Mouse (Mus musculus) T-helper 2 cell (primary cell): ENCODE measurements around the gene Copz1.
"Not testable (repeated sequence)": the region's sequence is repeated elsewhere in the genome, so short reads cannot be mapped to it uniquely, and the experiment has no call there.

ENCODE experiments used
- in situ Hi-C: fragments of 300-600 bp; cut with MboI, MseI; formaldehyde crosslinking; loops from one replicate; pipeline ENCODE4 v1.15.1; 2025; ENCODE audit warnings: high pct_unique_total_duplicates

Gene Copz1

DNA sequence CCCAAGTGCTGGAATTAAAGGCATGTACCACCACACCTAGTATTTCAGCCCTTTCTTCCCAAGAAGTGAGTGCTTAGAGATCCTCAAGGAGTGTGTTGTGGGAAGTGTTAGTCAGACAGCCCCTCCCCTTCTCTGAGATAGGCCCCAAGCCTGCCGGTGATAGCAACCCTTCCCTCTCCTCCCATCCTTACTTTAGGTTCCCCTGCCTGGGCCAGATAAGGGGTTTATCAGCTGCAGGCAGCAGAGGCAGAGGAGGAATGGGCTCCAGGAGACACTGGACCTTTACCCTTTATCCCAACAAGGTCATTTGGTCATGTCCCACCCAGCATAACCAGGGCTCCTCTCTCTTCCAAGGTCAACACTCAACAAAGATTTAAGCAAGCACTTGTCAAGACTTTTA, 20.9 kb upstream of the Copz1 start:
- in situ Hi-C loops = no loop called here

DNA sequence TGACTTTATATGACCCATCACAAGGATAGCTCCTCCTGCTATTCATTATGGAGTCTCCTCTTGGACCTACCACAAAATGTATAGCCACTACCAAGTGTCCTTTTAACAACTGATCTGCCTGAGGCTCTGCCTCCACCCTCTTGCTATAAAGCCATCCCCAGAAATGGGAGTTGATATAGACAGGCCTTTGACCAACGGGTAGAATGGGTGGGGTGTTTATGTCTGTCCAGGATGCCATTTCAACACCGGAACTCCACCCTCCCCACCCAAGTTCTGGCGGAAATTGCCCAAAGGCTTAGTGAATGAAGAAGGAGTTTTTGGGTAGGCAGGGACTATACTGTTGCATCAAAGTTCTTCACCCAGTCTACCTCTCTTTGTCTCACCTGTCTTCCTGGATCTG, 19.9 kb upstream of the Copz1 start:
- in situ Hi-C loops = no loop called here

DNA sequence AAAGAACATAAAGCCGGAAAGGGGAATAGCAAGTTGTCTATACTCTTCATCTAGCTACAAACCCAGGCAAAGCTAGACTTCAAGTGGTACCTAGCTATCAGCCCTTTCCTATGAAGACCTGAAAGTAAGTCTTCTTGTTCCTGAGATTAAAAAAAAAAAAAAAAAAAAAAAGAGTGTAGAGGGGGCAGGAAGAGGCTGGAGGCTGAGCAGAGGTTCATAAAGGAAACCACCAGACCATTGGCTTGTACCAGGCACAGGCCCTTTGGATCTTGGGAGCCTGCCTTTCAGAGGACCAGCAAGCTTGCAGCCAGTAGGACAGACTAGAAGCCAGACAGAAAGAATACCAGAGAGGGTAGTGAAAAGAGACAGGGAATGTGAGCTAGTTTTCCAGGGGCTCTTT, 19.2 kb upstream of the Copz1 start:
- in situ Hi-C loops = no loop called here

DNA sequence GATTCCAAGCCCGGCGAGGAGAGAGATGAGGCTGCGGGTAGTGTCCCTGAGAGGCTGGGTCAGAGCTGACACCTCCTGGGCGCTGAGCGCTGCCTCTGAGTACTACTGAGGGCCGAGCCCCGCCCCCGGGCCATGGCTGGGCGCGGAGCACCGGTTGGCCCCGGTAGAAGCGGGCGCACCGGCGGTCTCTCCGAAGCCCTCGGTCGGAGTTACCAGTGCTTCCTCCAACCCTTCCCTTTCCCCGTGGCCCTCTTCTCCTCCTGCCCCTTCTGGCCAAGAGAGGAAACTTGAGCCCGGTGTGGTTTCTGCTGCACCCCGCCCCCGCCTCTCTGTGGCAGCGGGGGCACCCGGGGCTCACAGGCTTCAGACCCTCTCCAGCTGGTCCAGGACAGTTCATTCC, 17.3 kb upstream of the Copz1 start:
- in situ Hi-C loops = no loop called here

DNA sequence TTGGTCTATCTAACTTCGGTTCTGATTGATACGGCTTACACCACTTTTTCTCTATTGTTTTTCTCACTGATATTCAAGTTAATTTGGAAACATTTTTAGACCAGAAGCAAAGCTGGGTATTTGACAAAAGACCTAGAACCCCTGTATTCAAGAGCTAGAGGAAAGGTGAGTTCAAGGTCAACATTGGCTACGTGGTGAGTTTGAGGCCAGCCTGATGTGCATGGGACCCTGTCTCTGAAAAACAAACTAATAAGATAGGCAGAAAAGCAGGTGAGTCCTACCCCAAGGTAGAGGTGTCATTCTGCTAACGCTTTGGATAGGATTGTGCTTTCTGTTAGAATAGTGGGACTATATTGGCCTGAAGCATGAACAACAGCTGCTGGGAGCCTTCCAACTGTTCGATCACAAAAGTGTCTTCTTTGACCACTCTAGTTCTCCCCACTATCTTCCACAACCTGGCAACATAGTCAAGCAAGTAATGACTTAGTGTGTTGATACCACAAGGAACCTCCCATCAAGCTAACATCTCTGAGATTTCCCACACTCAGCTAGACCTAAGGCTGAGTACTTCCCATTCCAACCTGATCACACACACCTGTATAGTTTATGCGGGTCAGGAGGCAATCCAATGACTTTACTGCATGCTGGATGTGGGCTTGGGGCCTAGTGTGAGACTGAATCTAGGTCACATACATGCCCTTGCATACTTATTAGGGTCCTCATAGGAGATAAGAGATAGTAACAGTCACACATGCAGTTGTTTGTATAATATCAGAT, 16.1 kb upstream of the Copz1 start:
- in situ Hi-C loops = no loop called here

DNA sequence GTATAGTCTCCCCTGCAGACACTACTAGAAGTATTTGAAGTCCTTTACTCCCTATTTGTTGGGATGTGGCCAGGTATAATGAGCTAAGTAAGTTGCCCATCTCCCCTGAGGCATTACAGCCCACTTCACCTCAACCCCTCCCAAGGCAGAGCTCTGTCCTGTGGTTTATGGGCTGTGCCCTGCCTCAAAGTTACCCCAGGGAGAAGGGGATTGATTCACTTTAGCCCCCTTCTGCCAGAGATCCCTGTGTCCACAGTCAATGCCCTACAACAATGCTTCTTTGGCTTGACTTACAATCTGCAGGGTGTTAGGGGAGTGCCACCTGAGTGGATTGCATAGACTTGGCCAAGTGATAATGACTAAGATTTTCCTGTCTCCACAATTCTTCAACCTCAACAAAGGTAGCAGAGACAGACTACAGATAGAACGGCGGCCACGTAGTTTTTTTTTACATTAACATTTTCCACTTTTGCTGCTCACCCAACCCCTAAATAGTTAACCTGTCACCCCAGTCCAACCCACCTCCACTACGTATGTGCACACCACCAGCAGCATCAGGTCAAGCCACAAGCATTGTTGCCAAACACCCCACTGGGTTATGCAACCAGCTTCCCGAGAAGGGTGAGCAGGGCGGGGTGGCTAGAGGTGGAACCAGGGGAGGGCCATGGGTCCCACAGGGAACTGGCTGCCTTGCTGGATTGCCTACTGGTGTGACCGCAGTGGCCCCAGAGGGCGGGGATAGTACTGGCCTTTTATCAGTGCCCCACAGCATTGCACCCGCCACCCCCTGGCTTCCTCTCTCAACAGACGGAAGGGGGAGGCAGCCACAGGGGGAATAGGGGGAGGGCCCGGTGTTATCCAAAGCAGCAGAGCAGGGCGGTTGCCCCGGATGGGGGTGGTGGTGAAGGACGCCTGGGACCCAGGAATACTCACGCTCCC, 14.5 kb upstream of the Copz1 start, which contains the start of gene Nfe2:
Gene Nfe2, minus strand, starts transcription at position 614 of the 939 bp plus-strand sequence.
- in situ Hi-C loops = no loop called here

DNA sequence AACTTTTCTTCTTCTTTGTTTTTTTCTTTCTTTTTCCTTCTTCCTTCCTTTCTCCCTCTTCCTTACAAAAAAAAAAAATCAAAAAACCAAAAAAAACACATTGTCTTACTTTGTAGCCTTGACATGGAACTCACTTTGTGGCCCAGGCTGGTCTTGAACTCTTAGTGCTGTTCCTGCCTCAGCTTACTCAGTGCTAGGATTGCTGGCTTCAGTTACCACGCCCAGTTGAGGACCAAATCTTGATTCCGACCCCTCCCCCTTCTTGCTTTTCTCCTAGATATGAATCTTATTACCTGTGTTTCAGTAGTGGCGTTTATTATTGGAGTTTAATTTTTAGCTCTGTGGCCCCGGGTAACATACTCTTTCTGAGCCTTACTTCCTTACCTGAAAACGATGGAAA, 13.4 kb upstream of the Copz1 start:
- in situ Hi-C loops = no loop called here

DNA sequence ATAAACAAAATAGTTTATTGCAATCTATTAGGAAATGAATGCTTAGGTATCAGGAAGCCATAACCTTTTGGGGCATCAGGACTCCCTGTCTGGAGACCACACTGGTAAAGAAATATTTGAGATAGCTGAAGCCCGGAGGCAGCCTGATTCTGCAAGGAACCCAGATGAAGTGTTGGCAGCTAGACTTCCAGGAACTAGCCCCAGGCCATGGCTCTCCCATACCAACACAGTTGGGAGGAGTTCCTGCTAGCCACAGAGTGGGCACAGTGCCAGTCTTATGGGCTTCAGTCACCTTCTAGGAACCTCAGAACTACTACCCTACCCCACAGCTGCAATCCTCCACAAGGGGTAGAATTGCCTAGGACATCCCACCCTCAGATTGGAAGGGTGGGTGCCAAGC, 12.5 kb upstream of the Copz1 start:
- in situ Hi-C loops = no loop called here

DNA sequence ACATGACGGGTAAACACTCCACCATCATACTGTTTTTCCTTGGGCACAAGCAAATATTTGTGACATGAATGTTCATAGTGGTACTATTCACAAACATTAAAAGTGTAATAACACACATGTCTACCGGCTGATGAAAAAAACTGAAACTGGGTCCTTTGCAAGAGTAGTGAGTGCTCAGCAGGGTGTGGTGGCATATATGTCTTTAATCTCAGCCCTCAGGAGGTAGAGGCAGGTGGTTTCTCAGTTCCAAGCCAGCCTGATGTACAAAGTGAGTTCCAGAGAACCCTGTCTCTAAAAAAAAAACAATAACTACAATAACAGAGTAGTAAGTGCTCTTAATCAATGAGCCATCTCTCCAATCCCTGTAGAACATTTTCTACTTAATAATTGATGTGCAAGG, 7.7 kb upstream of the Copz1 start:
- in situ Hi-C loops = no loop called here

DNA sequence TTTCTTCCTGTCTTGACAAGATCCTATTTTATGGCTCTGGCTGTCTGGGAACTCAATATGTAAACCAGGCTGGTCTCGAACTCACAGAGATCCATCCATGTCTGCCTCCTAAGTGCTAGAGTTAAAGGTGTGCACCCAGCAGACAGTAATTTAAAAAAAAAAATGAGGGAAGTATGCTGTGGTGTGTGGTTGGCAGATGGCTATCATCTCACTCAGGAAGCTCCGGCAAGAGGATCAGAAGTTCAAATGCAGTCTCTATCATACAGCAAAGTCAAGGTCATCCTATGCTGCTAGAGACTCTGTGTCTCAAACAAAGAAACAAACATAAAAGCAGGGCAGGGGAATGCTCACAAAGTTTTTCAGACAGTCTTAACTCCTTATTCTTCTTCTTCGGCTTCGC, 3.6 kb upstream of the Copz1 start:
- in situ Hi-C loops = no loop called here

DNA sequence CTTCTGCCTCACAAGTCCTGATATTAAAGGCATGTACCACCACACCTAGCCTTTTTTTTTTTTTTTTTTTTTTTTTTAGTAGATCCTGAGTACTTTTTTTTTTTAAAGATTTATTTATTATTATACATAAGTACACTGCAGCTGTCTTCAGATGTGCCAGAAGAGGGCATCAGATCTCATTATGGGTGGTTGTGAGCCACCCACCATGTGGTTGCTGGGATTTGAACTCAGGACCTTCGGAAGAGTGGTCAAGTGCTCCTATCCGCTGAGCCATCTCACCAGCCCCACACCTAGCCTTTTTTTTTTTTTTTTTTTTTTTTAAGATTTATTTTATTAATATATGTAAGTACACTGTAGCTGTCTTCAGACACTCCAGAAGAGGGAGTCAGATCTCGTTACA, 3.4 kb downstream of the Copz1 start:
- in situ Hi-C loops = not testable (repeated sequence)

DNA sequence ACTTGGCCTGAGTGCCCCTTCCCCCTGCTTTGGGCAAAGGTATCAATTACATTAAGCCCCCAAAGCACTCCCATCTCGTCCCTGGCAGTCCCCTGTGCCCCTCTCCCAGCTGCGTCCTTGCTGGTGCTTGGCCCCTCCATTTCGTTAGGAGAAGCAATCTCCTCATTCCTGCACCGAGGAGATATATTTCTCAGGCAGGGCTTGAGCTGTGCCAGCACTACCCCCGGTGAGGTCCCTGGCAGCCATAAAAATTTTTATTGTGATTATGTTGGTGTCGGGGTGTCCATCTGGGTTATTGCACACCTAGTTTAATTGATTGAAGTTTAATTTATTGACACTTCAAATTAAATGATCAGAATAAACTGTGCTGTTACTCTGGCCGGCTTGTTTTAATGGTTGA, 5.4 kb downstream of the Copz1 start:
- in situ Hi-C loops = no loop called here

DNA sequence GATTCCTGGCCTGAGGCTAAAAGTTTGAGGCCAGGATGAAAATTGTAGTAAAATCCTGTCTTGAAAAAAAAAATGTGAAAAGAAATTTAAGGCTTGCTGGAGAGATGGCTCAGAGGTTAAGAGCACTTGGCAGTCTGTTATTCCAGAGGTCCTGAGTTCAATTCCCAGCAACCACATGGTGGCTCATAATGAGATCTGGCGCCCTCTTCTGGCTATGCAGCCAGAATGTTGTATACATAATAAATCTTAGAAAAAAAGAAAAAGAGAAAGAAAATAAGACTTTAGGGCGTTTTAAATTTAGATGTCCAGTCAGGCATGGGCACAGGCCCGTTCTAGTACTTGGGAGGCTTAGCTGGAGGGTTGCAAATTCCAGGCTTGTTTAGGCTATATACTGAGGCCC, 7.2 kb downstream of the Copz1 start:
- in situ Hi-C loops = no loop called here

DNA sequence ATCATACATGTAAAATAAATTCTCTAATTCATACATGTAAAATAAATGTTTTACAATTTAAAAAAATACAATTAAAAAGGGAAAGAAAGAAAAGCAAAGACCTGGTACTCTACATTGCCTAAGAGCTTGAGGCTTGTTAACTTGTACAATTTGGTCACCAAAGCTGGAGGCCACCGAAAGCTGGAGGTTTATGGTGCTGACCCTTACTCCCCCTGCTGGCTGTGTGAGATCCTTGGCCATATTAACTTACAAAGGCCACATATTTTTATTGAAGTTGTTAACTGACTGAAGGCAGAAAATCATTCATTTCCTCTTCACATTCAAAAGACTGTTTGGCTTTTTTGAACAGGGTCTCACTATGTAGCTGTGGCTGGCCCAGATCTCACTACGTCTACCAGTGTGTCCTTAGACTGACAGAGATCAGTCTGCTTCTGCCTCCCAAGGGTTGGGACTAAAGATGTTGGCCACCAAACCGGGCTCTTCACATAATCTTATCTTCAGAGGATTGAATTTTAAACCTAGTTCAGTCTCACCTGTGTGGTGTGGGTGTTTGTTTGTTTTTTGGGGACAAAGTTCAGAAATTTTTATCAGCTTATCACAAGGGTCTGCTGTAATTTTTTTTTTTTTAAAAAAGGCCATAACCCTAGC, 8.4 kb downstream of the Copz1 start:
- in situ Hi-C loops = no loop called here

DNA sequence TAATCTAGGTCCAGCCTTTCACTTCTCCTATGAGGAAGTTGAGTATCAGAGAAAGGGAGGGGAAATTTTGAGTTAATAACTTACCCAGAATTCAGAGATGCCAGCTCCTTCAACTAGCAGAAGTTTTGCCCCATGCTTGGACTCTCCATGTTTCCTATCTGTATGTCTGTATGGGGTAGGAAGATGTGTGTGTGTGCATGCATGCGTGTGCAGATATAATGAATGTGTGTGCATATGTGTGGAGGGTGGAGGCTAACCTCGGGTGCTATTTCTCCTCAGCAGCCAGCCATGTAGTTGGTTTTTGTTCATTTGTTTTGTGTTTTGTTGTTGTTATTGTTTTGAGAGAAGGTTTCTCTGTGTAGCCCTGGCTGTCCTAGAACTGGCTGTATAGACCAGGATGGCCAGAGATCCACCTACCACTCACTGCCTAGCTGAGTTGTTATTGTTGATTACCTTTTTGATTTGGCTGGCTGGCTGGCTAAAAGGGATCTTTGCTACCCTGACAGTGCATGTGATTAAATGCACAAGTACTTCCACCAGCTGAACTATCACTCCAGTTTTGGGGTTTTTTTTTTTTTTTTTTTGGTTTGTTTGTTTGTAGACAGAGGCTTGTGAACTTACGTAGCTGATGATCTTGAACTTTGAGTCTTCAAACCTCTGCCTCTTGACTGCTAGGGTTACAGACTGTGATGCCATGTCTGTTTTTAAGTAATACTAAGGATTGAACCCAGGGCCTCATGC, 9.1 kb downstream of the Copz1 start:
- in situ Hi-C loops = no loop called here

DNA sequence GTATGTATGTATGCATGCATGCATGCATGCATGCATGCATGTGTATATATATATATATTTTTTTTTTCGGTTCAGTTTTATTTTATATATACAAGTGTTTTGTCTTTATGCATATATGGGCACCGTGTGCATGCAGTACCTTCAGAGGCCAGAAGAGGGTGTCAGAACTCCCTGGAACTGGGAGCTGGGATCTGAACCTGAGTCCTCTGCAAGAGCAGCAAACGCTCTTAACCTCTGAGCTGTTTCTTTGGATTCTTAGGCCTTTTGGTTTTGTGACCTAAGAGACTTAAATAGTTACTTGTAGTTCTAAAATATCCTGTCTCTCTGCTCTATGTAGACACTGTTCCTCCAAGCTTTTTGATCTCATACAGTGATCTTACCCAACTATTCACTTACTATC, 11.6 kb downstream of the Copz1 start:
- in situ Hi-C loops = no loop called here

DNA sequence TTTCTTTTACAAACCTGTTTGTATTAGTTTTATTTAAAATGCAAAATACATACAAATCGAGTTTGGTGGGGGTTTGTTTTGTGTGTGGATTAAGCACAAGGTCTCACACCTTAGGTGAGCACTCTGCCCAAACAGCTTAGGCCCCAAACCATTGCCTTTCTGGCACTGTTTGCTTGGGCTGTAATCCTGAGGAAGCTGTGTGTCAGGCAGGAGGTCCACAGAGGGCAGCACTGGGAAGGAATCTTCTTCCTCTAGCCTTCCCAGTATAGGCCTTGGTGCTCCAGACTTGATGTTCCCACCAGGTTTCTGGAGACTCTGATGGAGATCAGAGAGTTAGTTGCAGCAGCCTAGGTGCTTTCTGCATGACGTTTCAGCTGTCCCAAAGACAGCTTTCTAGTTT, 12.1 kb downstream of the Copz1 start:
- in situ Hi-C loops = no loop called here

DNA sequence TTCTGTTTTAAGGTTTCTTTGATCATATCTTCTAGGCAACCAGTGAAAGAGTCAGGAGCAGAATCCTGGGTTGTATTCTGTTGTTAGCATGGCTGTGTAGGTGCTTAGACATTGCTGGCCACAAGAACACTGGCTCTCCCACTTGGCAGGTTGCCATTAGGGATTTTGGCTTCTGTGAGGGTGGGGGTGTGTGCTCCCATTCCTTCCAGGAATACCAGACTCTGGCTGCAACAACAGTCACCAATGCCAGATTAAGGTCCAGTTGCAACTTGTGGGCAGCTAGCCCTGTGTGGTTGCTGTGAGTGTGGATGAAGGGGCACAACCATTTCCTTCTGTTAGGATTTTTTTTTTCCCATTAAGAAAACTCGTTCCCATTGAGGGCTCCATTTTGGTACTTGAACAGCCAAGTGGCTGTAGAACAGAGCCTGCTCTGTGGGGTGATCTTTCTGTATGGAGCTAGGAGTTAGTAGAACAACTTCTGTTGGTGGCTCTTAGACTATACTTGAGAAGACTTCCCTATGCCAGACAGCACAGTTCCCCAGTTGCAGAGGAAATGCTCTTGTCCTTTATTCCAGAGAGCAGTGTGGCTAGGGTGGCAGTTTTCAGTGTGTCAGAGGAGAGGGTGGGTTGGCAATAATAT, 13.4 kb downstream of the Copz1 start:
- in situ Hi-C loops = no loop called here

DNA sequence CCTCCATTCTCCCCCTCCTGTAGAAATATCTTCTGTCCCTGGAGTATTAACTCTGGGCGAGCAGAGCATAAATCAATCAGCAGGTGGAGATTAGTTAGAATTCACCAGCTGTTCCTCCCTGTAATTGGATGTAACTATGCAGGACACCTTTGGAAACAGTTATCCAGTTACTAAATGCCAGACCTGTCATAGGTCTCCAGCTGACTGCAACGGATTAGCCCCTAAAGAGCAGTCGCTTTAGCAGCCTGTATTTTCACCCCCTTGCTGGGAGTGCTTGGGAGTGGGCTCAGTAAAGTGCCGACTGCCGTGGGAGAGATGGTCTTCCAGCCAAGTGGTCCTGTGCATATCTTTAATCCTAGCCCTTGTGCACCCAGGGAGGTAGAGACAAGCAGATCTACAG, 17.1 kb downstream of the Copz1 start:
- in situ Hi-C loops = no loop called here

DNA sequence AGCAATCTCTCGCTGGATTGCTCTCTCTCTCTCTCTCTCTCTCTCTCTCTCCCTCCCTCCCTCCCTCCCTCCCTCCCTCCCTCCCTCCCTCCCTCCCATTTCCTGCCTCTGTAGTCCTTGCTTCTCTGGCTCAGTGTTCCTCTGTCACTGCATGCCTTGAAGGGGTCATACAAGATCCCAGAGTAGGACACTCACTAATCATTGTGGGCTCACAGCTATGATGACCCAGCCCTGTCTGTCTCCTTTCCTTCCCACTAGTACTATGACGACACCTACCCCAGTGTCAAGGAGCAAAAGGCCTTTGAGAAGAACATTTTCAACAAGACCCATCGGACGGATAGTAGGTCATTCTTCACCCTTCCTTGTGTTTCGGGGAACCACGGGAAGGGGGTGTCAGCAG, 17.9 kb downstream of the Copz1 start:
- in situ Hi-C loops = no loop called here

DNA sequence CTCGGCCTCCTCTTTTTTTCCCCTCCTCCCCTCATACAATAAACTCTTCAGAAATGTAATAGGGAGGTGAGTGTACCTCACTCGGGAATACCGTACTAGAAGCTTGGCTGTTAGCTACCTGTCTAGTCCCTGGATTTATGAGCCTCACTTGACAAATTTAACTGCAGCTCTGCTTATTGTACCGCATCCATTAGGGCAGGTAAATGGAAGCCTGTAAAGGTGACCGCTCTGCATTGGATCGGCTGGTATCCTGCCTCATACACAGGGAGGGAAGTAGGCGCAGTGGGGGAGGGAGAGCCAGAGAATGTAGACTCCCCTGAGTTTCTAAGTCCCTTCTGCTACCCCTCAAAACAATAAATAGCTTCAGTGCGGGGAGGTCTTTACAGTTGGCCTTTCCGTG, 18.3 kb downstream of the Copz1 start:
- in situ Hi-C loops = no loop called here
